Mouse (Mus musculus): Measurements from ENCODE around the gene Spata16. TPM values are rescaled to one million over a fixed set of nuclear protein-coding genes. Genes with fewer than 3 reads are reported as not detected.
"Not testable (repeated sequence)": the region's sequence is repeated elsewhere in the genome, so short reads cannot be mapped to it uniquely, and the experiment has no call there.

The Spata16 gene
- total RNA-seq (2022) = not detected

GRCm38 (mm10) chr3:26637402-26637801 is at the start of gene Spata16:
TSS of gene Spata16 (plus strand) at chr3:26637620.
- no peak for DNase-seq

GRCm38 (mm10) chr3:26604861-26605260 is 32.6 kb upstream of the Spata16 start:
- no peak for DNase-seq

- DNase-seq = no peak
Observed at GRCm38 (mm10) chr3:26608531-26608930, 28.9 kb upstream of the Spata16 start.

- DNase-seq = no peak
Observed at GRCm38 (mm10) chr3:26639214-26639613, 1.8 kb downstream of the Spata16 start.

GRCm38 (mm10) chr3:26639851-26640250 is 2.4 kb downstream of the Spata16 start:
- no peak for DNase-seq

GRCm38 (mm10) chr3:26640321-26641075 is 3.1 kb downstream of the Spata16 start:
- DNase-seq = no peak

GRCm38 (mm10) chr3:26641351-26642249 is 4.2 kb downstream of the Spata16 start:
- no peak for DNase-seq

GRCm38 (mm10) chr3:26644136-26644535 is 6.7 kb downstream of the Spata16 start:
- DNase-seq = no peak

- DNase-seq = no peak
Observed at GRCm38 (mm10) chr3:26646834-26647233, 9.4 kb downstream of the Spata16 start.

GRCm38 (mm10) chr3:26685832-26686231 is 48.4 kb downstream of the Spata16 start:
- no peak for DNase-seq

GRCm38 (mm10) chr3:26709492-26709891 is 72.1 kb downstream of the Spata16 start:
- not testable (repeated sequence) for DNase-seq

GRCm38 (mm10) chr3:26727526-26727925 is 90.1 kb downstream of the Spata16 start:
- DNase-seq = no peak

- DNase-seq = no peak
Observed at GRCm38 (mm10) chr3:26750492-26750891, 113.1 kb downstream of the Spata16 start.

GRCm38 (mm10) chr3:26752441-26752840 is 115.0 kb downstream of the Spata16 start:
- no peak for DNase-seq

- no peak for DNase-seq
Observed at GRCm38 (mm10) chr3:26793334-26794101, 156.1 kb downstream of the Spata16 start.

GRCm38 (mm10) chr3:26795851-26796538 is 158.6 kb downstream of the Spata16 start:
- DNase-seq = no peak

- DNase-seq = no peak
Observed at GRCm38 (mm10) chr3:26796954-26797353, 159.5 kb downstream of the Spata16 start.

GRCm38 (mm10) chr3:26814307-26814706 is 176.9 kb downstream of the Spata16 start:
- DNase-seq = no peak

- no peak for DNase-seq
Observed at GRCm38 (mm10) chr3:26815764-26816163, 178.3 kb downstream of the Spata16 start.

- no peak for DNase-seq
Observed at GRCm38 (mm10) chr3:26819398-26819797, 182.0 kb downstream of the Spata16 start.

GRCm38 (mm10) chr3:26826958-26827839 is 189.8 kb downstream of the Spata16 start:
- no peak for DNase-seq
